Mouse (Mus musculus): ENCODE results near the gene 4931428F04Rik. TPM values are rescaled to one million over a fixed set of nuclear protein-coding genes. Genes with fewer than 3 reads are reported as not detected.

Gene 4931428F04Rik
- polyA plus RNA-seq, 1 experiment from 2014 or later, result 0.60 TPM

- peak; percentile 16; the same call in 1 of the 2 replicates for ATAC-seq (ENCODE audit: low read depth)
- WGBS (ENCODE audit: insufficient replicate concordance), result under 1% methylated on average over 42 of the region's 42 CpGs
- Histone ChIP-seq H3K36me3 (no peaks in the 10 kb centered on the region), H3K4me3 (replicated peaks) (peak within 1 kb of the TSS; percentile 46), H3K4me2 (peak within 1 kb of the TSS; percentile 65), H3K27me3 (peaks cover 98% of the 10 kb centered on the region), H3K27ac (no peak within 1 kb of the TSS), H3K4me1 (replicated peaks) (peaks cover 45% of the 10 kb centered on the region), H3K9me3 (replicated peaks) (peaks cover 6% of the 10 kb centered on the region; the same call in 1 of the 2 replicates), H3K9ac (0 out of 2 replicates have a peak within 1 kb of the TSS, but pooled peaks have one; percentile 29)
- DNase-seq, result no peak
Measured at GRCm38 (mm10) chr8:105269461-105269947, 20.2 kb downstream of the 4931428F04Rik start, which contains the start of gene Hsf4. Gene Hsf4, plus strand, starts transcription at chr8:105269801.

- H3K9ac ChIP-seq, result no peak overlapping the region
- H3K36me3 ChIP-seq, result no peaks in the 10 kb centered on the region
- H3K4me2 ChIP-seq, result peak overlapping the region; percentile 65
- peaks cover 47% of the 10 kb centered on the region for H3K4me1 ChIP-seq (replicated peaks)
- H3K27me3 ChIP-seq, result peaks cover 94% of the 10 kb centered on the region
- no peak for DNase-seq
- H3K4me3 ChIP-seq (replicated peaks), result peak overlapping the region; percentile 46
- WGBS (ENCODE audit: insufficient replicate concordance), result 5% methylated on average over 10 of the region's 10 CpGs
- H3K27ac ChIP-seq, result no peak overlapping the region
- ATAC-seq (ENCODE audit: low read depth), result no peak
- H3K9me3 ChIP-seq (replicated peaks), result peaks cover 6% of the 10 kb centered on the region; the same call in 1 of the 2 replicates
Measured at GRCm38 (mm10) chr8:105269075-105269458, 20.6 kb downstream of the 4931428F04Rik start.

GRCm38 (mm10) chr8:105268342-105269074 is 21.2 kb downstream of the 4931428F04Rik start:
- no peak for ATAC-seq (ENCODE audit: low read depth)
- 5% methylated on average over 65 of the region's 65 CpGs for WGBS (ENCODE audit: insufficient replicate concordance)
- Histone ChIP-seq H3K9ac (no peak overlapping the region), H3K4me1 (replicated peaks) (peaks cover 52% of the 10 kb centered on the region), H3K4me3 (replicated peaks) (peak overlapping the region; percentile 46), H3K27ac (no peak overlapping the region), H3K9me3 (replicated peaks) (peaks cover 6% of the 10 kb centered on the region; the same call in 1 of the 2 replicates), H3K4me2 (peak overlapping the region; percentile 65), H3K27me3 (peaks cover 88% of the 10 kb centered on the region), H3K36me3 (no peaks in the 10 kb centered on the region)
- DNase-seq, result no peak

GRCm38 (mm10) chr8:105266775-105267174 is 22.9 kb downstream of the 4931428F04Rik start:
- H3K27me3 ChIP-seq, result peaks cover 76% of the 10 kb centered on the region
- DNase-seq, result no peak
- peaks cover 60% of the 10 kb centered on the region for H3K4me1 ChIP-seq (replicated peaks)
- no peak overlapping the region for H3K4me3 ChIP-seq (replicated peaks)
- H3K9me3 ChIP-seq (replicated peaks), result peaks cover 6% of the 10 kb centered on the region; the same call in 1 of the 2 replicates
- H3K9ac ChIP-seq, result no peak overlapping the region
- H3K36me3 ChIP-seq, result no peaks in the 10 kb centered on the region
- ATAC-seq (ENCODE audit: low read depth), result no peak
- H3K4me2 ChIP-seq, result no peak overlapping the region
- WGBS (ENCODE audit: insufficient replicate concordance), result 22% methylated on average over 13 of the region's 13 CpGs
- no peak overlapping the region for H3K27ac ChIP-seq

GRCm38 (mm10) chr8:105265128-105265527 is 24.5 kb downstream of the 4931428F04Rik start:
- peaks cover 6% of the 10 kb centered on the region; the same call in 1 of the 2 replicates for H3K9me3 ChIP-seq (replicated peaks)
- H3K4me3 ChIP-seq (replicated peaks), result peak overlapping the region; percentile 82
- WGBS (ENCODE audit: insufficient replicate concordance), result 6% methylated on average over 10 of the region's 10 CpGs
- peaks cover 70% of the 10 kb centered on the region for H3K27me3 ChIP-seq
- DNase-seq, result no peak
- peak overlapping the region; percentile 94 for H3K4me2 ChIP-seq
- H3K36me3 ChIP-seq, result no peaks in the 10 kb centered on the region
- H3K9ac ChIP-seq, result peak overlapping the region; percentile 84
- H3K27ac ChIP-seq, result no peak overlapping the region
- no peak for ATAC-seq (ENCODE audit: low read depth)
- H3K4me1 ChIP-seq (replicated peaks), result peaks cover 57% of the 10 kb centered on the region

- no peaks in the 10 kb centered on the region for H3K36me3 ChIP-seq
- H3K4me1 ChIP-seq (replicated peaks), result peaks cover 56% of the 10 kb centered on the region
- ATAC-seq (ENCODE audit: low read depth) (peak; percentile 87), DNase-seq (peak; percentile 62)
- H3K27ac ChIP-seq, result peak within 1 kb of the TSS; percentile 50; the same call in 1 of the 2 replicates
- peaks cover 70% of the 10 kb centered on the region for H3K27me3 ChIP-seq
- H3K9me3 ChIP-seq (replicated peaks), result peaks cover 6% of the 10 kb centered on the region; the same call in 1 of the 2 replicates
- H3K4me3 ChIP-seq (replicated peaks), result peak within 1 kb of the TSS; percentile 82
- H3K4me2 ChIP-seq, result peak within 1 kb of the TSS; percentile 94
- WGBS (ENCODE audit: insufficient replicate concordance), result 1% methylated on average over 54 of the region's 54 CpGs
- H3K9ac ChIP-seq, result peak within 1 kb of the TSS; percentile 84
Measured at GRCm38 (mm10) chr8:105264024-105264982, 25.4 kb downstream of the 4931428F04Rik start, which contains the start of the genes Tradd and Fbxl8. Gene Tradd, minus strand, starts transcription at chr8:105264609. Gene Fbxl8, plus strand, starts transcription at chr8:105264648.

GRCm38 (mm10) chr8:105263244-105263912 is 26.3 kb downstream of the 4931428F04Rik start:
- H3K27me3 ChIP-seq, result peaks cover 70% of the 10 kb centered on the region
- no peak overlapping the region for H3K27ac ChIP-seq
- H3K9me3 ChIP-seq (replicated peaks), result peaks cover 6% of the 10 kb centered on the region; the same call in 1 of the 2 replicates
- H3K4me3 ChIP-seq (replicated peaks), result peak overlapping the region; percentile 82
- H3K36me3 ChIP-seq, result no peaks in the 10 kb centered on the region
- H3K4me1 ChIP-seq (replicated peaks), result peaks cover 56% of the 10 kb centered on the region
- ATAC-seq (ENCODE audit: low read depth) (no peak), DNase-seq (no peak)
- peak overlapping the region; percentile 94 for H3K4me2 ChIP-seq
- 38% methylated on average over 16 of the region's 16 CpGs for WGBS (ENCODE audit: insufficient replicate concordance)
- H3K9ac ChIP-seq, result peak overlapping the region; percentile 84

- no peaks in the 10 kb centered on the region for H3K36me3 ChIP-seq
- peaks cover 5% of the 10 kb centered on the region; the same call in 1 of the 2 replicates for H3K9me3 ChIP-seq (replicated peaks)
- H3K27me3 ChIP-seq, result peaks cover 65% of the 10 kb centered on the region
- DNase-seq (no peak), ATAC-seq (ENCODE audit: low read depth) (no peak)
- peaks cover 47% of the 10 kb centered on the region for H3K4me1 ChIP-seq (replicated peaks)
- no peak overlapping the region for H3K9ac ChIP-seq
- H3K27ac ChIP-seq, result no peak overlapping the region
- H3K4me2 ChIP-seq, result no peak overlapping the region
- no peak overlapping the region for H3K4me3 ChIP-seq (replicated peaks)
- WGBS (ENCODE audit: insufficient replicate concordance), result 58% methylated on average over 12 of the region's 12 CpGs
Measured at GRCm38 (mm10) chr8:105261326-105261980, 28.2 kb downstream of the 4931428F04Rik start.

- Histone ChIP-seq H3K36me3 (no peaks in the 10 kb centered on the region), H3K4me2 (no peak overlapping the region), H3K4me3 (replicated peaks) (no peak overlapping the region), H3K9ac (no peak overlapping the region), H3K4me1 (replicated peaks) (peaks cover 54% of the 10 kb centered on the region), H3K27me3 (peaks cover 64% of the 10 kb centered on the region), H3K27ac (no peak overlapping the region), H3K9me3 (replicated peaks) (no peaks in the 10 kb centered on the region)
- ATAC-seq (ENCODE audit: low read depth) (no peak), DNase-seq (no peak)
- WGBS (ENCODE audit: insufficient replicate concordance), result 71% methylated on average over 7 of the region's 7 CpGs
Measured at GRCm38 (mm10) chr8:105260371-105261099, 29.1 kb downstream of the 4931428F04Rik start.

Measured in liver, embryonic 13.5 days (tissue).